Mouse (Mus musculus): ENCODE results near the gene Gm12695.

GRCm38 (mm10) chr4:96797583-96797982 lies 12.6 kb upstream of the Gm12695 start:
- TF ChIP-seq CTCF (conservative IDR thresholded peaks at IDR 0.05; ENCODE audit: low read length): no peak
- TF ChIP-seq POU5F1 (IDR thresholded peaks at IDR 0.05; ENCODE audit: borderline replicate concordance, low read length): no peak
